Mouse (Mus musculus) olfactory bulb, adult 2 months (tissue): ENCODE measurements at regions not wholly inside any gene's neighbourhood (a gene's known extent, or its start where the extent isn't known, plus 50 kb on each side); places are given as distances from the start of the nearest gene placed in this dataset.

Source experiments
- CTCF ChIP-seq: fragments of 200-500 bp; IDR thresholded peaks from 2 replicates; pipeline ENCODE4 v1.5.1; 2012; ENCODE audit warnings: low read depth, mild to moderate bottlenecking, low read length, moderate library complexity; ENCODE audit not compliant: insufficient read depth
- POLR2A ChIP-seq: fragments of 200-500 bp; IDR thresholded peaks from 2 replicates; pipeline ENCODE4 v1.6.1; 2012; ENCODE audit warnings: mild to moderate bottlenecking, low read depth, low read length, moderate library complexity; ENCODE audit not compliant: insufficient read depth

GRCm38 (mm10) chr13:44026321-44027255 lies 242.0 kb downstream of the Cd83 start:
- TF ChIP-seq CTCF (no peak), POLR2A (no peak)
